Mouse (Mus musculus) G1E (cell line): ENCODE data around the gene Myh14.

ENCODE experiments used
- CTCF ChIP-seq: IDR thresholded peaks from 2 replicates; pipeline ENCODE4 v1.5.1; 2012; ENCODE audit warnings: low read depth, low read length, inconsistent platforms, mixed read lengths
- GATA1 ChIP-seq: IDR thresholded peaks from 2 replicates; pipeline ENCODE4 v1.6.1; 2012; ENCODE audit warnings: borderline replicate concordance, low read length, inconsistent platforms, mixed read lengths
- POLR2AphosphoS5 ChIP-seq: IDR thresholded peaks from 2 replicates; pipeline ENCODE4 v1.6.1; 2012; ENCODE audit warnings: low read depth, low read length, inconsistent platforms; ENCODE audit not compliant: insufficient replicate concordance

- no peak for TF ChIP-seq CTCF
- TF ChIP-seq GATA1, result no peak
- no peak for TF ChIP-seq POLR2AphosphoS5
These were observed 84.1 kb downstream of the Myh14 start for GRCm38 (mm10) chr7:44586518-44586917.
